ENCODE assay signal across 31 mouse cellular contexts in the genomic region with DNA sequence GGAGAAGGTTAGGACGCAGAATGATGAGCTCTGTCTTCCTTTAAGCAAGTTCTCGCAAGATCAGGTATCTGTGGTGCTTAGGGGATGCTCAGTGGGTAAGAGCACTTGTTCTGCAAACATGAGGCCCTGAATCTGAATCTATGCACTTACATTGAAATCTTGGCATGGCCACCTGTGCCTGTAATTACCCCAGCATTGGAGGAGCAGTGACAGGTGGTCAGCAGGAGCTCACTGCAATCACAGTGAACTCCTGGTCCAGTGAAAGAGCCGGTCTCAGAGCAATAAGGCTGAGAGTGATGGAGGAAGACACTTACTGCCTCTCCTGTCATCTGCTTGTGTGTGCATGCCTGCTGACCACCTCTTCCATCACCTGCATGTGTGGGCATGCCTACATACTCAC.
DNase-seq lines count a peak whose midpoint lies in the region; ATAC-seq lines count a peak whose summit lies in the region.
"Had no signal": no experiment of that assay in that cellular context is flagged by ENCODE, and none has a peak within 500 bp of the region (broad histone marks: within the 10 kb centered on the region; RNA-seq: fewer than 3 reads in every experiment).

No protein-coding gene starts in this region.

- ATAC-seq in heart, embryonic 12.5 days (ENCODE audit: insufficient number of reproducible peaks, low FRiP score) = no peak
- ATAC-seq in forebrain, embryonic 15.5 days (replicated peaks) = no peak
- ATAC-seq: forebrain, embryonic 13.5 days; forebrain, postnatal 0 days; hindbrain, postnatal 0 days; inflammation-experienced regulatory T-cells, adult 6 months; intestine, embryonic 16.5 days; Patski had no signal

- H3K4me3 ChIP-seq in heart, embryonic 10.5 days = no peak overlapping the region
- no peak overlapping the region for H3K4me3 ChIP-seq in heart, embryonic 12.5 days
- H3K4me3 ChIP-seq in forebrain, embryonic 15.5 days = no peak overlapping the region
- H3K4me3 ChIP-seq: forebrain, embryonic 10.5 days; forebrain, embryonic 13.5 days; heart, adult 2 months; heart, embryonic 15.5 days; hindbrain, embryonic 10.5 days had no signal

- no peak overlapping the region for H3K27ac ChIP-seq in heart, embryonic 10.5 days
- no peak overlapping the region for H3K27ac ChIP-seq in heart, embryonic 12.5 days (ENCODE audit: poor library complexity, severe bottlenecking)
- no peak overlapping the region for H3K27ac ChIP-seq in forebrain, embryonic 15.5 days (replicated peaks)
- H3K27ac ChIP-seq: forebrain, embryonic 10.5 days; forebrain, embryonic 13.5 days; heart, adult 2 months; heart, embryonic 15.5 days; hindbrain, embryonic 10.5 days; hindbrain, embryonic 14.5 days; hindbrain, postnatal 0 days had no signal

- no peak overlapping the region for H3K9ac ChIP-seq in heart, embryonic 12.5 days
- H3K9ac ChIP-seq in forebrain, embryonic 15.5 days (replicated peaks) = no peak overlapping the region
- H3K9ac ChIP-seq: forebrain, embryonic 13.5 days; forebrain, postnatal 0 days; heart, embryonic 15.5 days; hindbrain, embryonic 14.5 days had no signal

- no peaks in the 10 kb centered on the region for H3K36me3 ChIP-seq in heart, embryonic 10.5 days
- H3K36me3 ChIP-seq in heart, embryonic 12.5 days = no peaks in the 10 kb centered on the region
- H3K36me3 ChIP-seq in forebrain, embryonic 15.5 days = no peaks in the 10 kb centered on the region
- H3K36me3 ChIP-seq: forebrain, embryonic 10.5 days; G1E; heart, embryonic 15.5 days; hindbrain, embryonic 10.5 days had no signal

- H3K9me3 ChIP-seq in heart, embryonic 10.5 days = no peaks in the 10 kb centered on the region
- no peaks in the 10 kb centered on the region for H3K9me3 ChIP-seq in heart, embryonic 12.5 days (replicated peaks)
- no peaks in the 10 kb centered on the region for H3K9me3 ChIP-seq in forebrain, embryonic 15.5 days
- H3K9me3 ChIP-seq: forebrain, embryonic 10.5 days; forebrain, embryonic 13.5 days; heart, embryonic 15.5 days; hindbrain, embryonic 10.5 days had no signal

- DNase-seq in cerebellum, adult 11-12 months = peak; percentile 47
- DNase-seq in cerebellum, adult 8-10 months = no peak
- DNase-seq in heart, embryonic 10.5 days (ENCODE audit: low spot score) = peak; percentile 31
- DNase-seq in cerebellum, postnatal 25 days = peak; percentile 46 to 50
- peak; percentile 9 for DNase-seq in forelimb bud, embryonic 11.5 days (ENCODE audit: low read depth, low spot score)
- no peak for DNase-seq in adrenal gland, adult 18-20 months (ENCODE audit: low spot score in 2 of 2)
- DNase-seq: adrenal gland, adult 2 months; adrenal gland, postnatal 14 days; B cell, adult 2 months; embryo, embryonic 11 days; forebrain, postnatal 0 days; gastrocnemius, postnatal 10 days; gastrocnemius, postnatal 36 days; heart, adult 2 months; heart, postnatal 10 days; heart, postnatal 36 days; kidney, adult 18-20 months; kidney, adult 9 months had no signal

- WGBS in heart, embryonic 10.5 days = 79% methylated on average over 3 of the region's 3 CpGs
- WGBS in heart, embryonic 12.5 days = 82% methylated on average over 3 of the region's 3 CpGs
- WGBS in forebrain, embryonic 15.5 days = 94% methylated on average over 3 of the region's 3 CpGs

- H3K4me2 ChIP-seq in heart, embryonic 12.5 days = no peak overlapping the region
- no peak overlapping the region for H3K4me2 ChIP-seq in forebrain, embryonic 15.5 days (replicated peaks)
- H3K4me2 ChIP-seq: forebrain, embryonic 13.5 days; heart, embryonic 11.5 days; heart, embryonic 15.5 days; hindbrain, embryonic 14.5 days had no signal

- no peaks in the 10 kb centered on the region; the same call in 1 of the 2 replicates for H3K27me3 ChIP-seq in heart, embryonic 10.5 days (ENCODE audit: insufficient read depth, poor library complexity, severe bottlenecking)
- H3K27me3 ChIP-seq in heart, embryonic 12.5 days (replicated peaks) = 0 out of 2 replicates have a peak, but pooled peaks cover 4% of the 10 kb centered on the region
- no peaks in the 10 kb centered on the region for H3K27me3 ChIP-seq in forebrain, embryonic 15.5 days
- H3K27me3 ChIP-seq: forebrain, embryonic 13.5 days; heart, embryonic 15.5 days had no signal

- no peaks in the 10 kb centered on the region for H3K4me1 ChIP-seq in heart, embryonic 10.5 days
- no peaks in the 10 kb centered on the region for H3K4me1 ChIP-seq in heart, embryonic 12.5 days (replicated peaks)
- H3K4me1 ChIP-seq in forebrain, embryonic 15.5 days = peaks cover 7% of the 10 kb centered on the region; the same call in 1 of the 2 replicates
- H3K4me1 ChIP-seq: forebrain, embryonic 10.5 days; forebrain, embryonic 13.5 days; heart, embryonic 15.5 days; hindbrain, embryonic 10.5 days had no signal

Comparison
In these comparisons a context has a peak if more than half of its experiments do, and no peak if none do; other contexts are left out.
1. DNase-seq: peak in cerebellum, adult 11-12 months (single experiment), heart, embryonic 10.5 days (single experiment), cerebellum, postnatal 25 days (2 of 2) and forelimb bud, embryonic 11.5 days (single experiment); none in cerebellum, adult 8-10 months (single experiment) and adrenal gland, adult 18-20 months (0 of 2).